ENCODE assay signal across 18 mouse cellular contexts in genomic region chr6:42509311-42509710, GRCm38 (mm10). TPM values are rescaled to one million over a fixed set of nuclear protein-coding genes. Genes with fewer than 3 reads are reported as not detected.
"Had no signal": no experiment of that assay in that cellular context is flagged by ENCODE, and none has a peak within 500 bp of the region (broad histone marks: within the 10 kb centered on the region; RNA-seq: fewer than 3 reads in every experiment).

No protein-coding gene starts in this region.

- H3K36me3 ChIP-seq: kidney, embryonic 15.5 days; limb, embryonic 15.5 days; liver, embryonic 12.5 days; midbrain, embryonic 13.5 days; stomach, embryonic 15.5 days had no signal

- H3K4me2 ChIP-seq: kidney, embryonic 15.5 days; limb, embryonic 15.5 days; liver, embryonic 12.5 days; midbrain, embryonic 13.5 days; stomach, embryonic 15.5 days had no signal

- H3K9me3 ChIP-seq: kidney, embryonic 15.5 days; limb, embryonic 15.5 days; liver, embryonic 12.5 days; midbrain, embryonic 13.5 days; stomach, embryonic 15.5 days had no signal

- DNase-seq: kidney, adult 18-20 months; kidney, postnatal 25 days; layer of hippocampus, adult 9-11 months; layer of hippocampus, postnatal 36 days; lung, postnatal 10 days; right cerebral cortex, postnatal 14 days; thymus, adult 18-20 months; thymus, postnatal 14 days had no signal

- H3K9ac ChIP-seq: kidney, embryonic 15.5 days; limb, embryonic 15.5 days; liver, embryonic 12.5 days; midbrain, embryonic 13.5 days; stomach, embryonic 15.5 days had no signal

- H3K4me1 ChIP-seq: kidney, embryonic 15.5 days; limb, embryonic 15.5 days; liver, embryonic 12.5 days; midbrain, embryonic 13.5 days; stomach, embryonic 15.5 days had no signal

- H3K4me3 ChIP-seq: kidney, embryonic 15.5 days; limb, embryonic 15.5 days; liver, embryonic 12.5 days; midbrain, embryonic 13.5 days; stomach, embryonic 15.5 days had no signal

- H3K27me3 ChIP-seq: kidney, embryonic 15.5 days; limb, embryonic 15.5 days; liver, embryonic 12.5 days; midbrain, embryonic 13.5 days; stomach, embryonic 15.5 days had no signal

- H3K27ac ChIP-seq: kidney, embryonic 15.5 days; limb, embryonic 15.5 days; liver, embryonic 12.5 days; midbrain, embryonic 13.5 days; stomach, embryonic 15.5 days had no signal

- ATAC-seq: liver, embryonic 12.5 days; midbrain, embryonic 13.5 days had no signal

RNA-seq across cellular contexts. Expression of gene Olfr456, which starts 22.3 kb away (rescaled TPM):
- polyA plus RNA-seq: kidney, embryonic 15.5 days; limb, embryonic 11.5 days; limb, embryonic 15.5 days; liver, embryonic 12.5 days; liver, embryonic 16.5 days; midbrain, embryonic 13.5 days; midbrain, postnatal 0 days; neural tube, embryonic 14.5 days; stomach, embryonic 15.5 days had no signal

RNA-seq across cellular contexts. Expression of gene Olfr457, which starts 33.2 kb away (rescaled TPM):
- polyA plus RNA-seq: limb, embryonic 11.5 days; limb, embryonic 15.5 days; liver, embryonic 12.5 days; liver, embryonic 16.5 days; midbrain, embryonic 13.5 days; midbrain, postnatal 0 days; spleen, adult 2 months; stomach, embryonic 15.5 days had no signal

RNA-seq across cellular contexts. Expression of gene Olfr455, which starts 38.1 kb away (rescaled TPM):
- polyA plus RNA-seq: kidney, embryonic 15.5 days; limb, embryonic 11.5 days; limb, embryonic 15.5 days; liver, embryonic 12.5 days; liver, embryonic 16.5 days; midbrain, embryonic 13.5 days; midbrain, postnatal 0 days; neural tube, embryonic 14.5 days; spleen, adult 2 months; stomach, embryonic 15.5 days had no signal

RNA-seq across cellular contexts. Expression of gene Olfr458, which starts 44.3 kb away (rescaled TPM):
- polyA plus RNA-seq: kidney, embryonic 15.5 days; limb, embryonic 11.5 days; limb, embryonic 15.5 days; liver, embryonic 12.5 days; liver, embryonic 16.5 days; midbrain, embryonic 13.5 days; midbrain, postnatal 0 days; neural tube, embryonic 14.5 days; spleen, adult 2 months; stomach, embryonic 15.5 days had no signal
